Mouse (Mus musculus): ENCODE results near the gene Trim9. TPM values are rescaled to one million over a fixed set of nuclear protein-coding genes. Genes with fewer than 3 reads are reported as not detected.

The Trim9 gene
- polyA plus RNA-seq, 1 experiment: not detected

GRCm38 (mm10) chr12:70302022-70302720, 45.2 kb downstream of the Trim9 start:
- no peak overlapping the region for H3K4me3 ChIP-seq (ENCODE audit: insufficient read depth, poor library complexity, severe bottlenecking)

DNA sequence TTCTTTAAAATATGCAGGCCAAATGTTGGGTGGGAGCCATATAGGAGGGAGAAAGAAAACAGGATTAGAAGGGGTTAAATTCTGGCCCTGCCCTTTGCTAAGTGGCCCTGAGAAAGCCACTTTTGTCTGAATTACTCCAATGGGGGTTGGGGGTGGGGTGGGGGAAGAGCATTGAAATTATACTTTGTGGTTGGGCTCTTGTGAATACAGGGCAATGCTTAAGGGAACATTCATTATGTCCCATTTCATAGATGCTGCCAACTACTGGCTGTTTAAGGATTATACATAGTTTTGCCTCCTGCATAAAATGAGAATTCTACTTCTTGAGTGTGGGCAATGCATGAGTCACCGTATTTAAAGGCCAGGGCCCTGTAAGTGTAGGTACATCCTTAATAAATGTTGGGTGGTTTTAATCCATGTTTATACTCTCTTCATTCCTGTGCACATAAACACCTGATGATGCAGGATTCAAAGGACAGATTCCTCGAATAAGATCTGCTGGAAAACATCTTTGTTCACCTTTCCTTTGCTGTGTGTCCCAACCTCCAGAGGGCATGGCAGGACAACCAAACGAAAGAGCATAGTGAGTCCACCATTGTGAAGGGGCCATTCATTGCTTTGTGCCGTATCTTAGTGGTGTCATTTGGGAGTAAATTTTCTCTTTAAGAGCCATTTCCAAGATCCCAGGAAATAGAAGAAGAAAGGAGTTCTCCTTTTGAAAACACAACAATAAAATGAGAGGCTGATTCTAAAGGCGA, 53.3 kb downstream of the Trim9 start:
- H3ac ChIP-seq (ENCODE audit: control insufficient read depth, insufficient read length, low read depth): no peak overlapping the region
- H3K27me3 ChIP-seq (ENCODE audit: control insufficient read depth, insufficient read depth, insufficient read length): peaks cover 17% of the 10 kb centered on the region
- H3K4me3 ChIP-seq (ENCODE audit: insufficient read depth, poor library complexity, severe bottlenecking): no peak overlapping the region
- H3K79me3 ChIP-seq (ENCODE audit: low read depth): no peaks in the 10 kb centered on the region
- H3K36me3 ChIP-seq (ENCODE audit: control insufficient read depth, insufficient read depth): no peaks in the 10 kb centered on the region
- TF ChIP-seq CEBPB (IDR thresholded peaks at IDR 0.05; ENCODE audit: low read depth): no peak
- no peak for TF ChIP-seq CTCF (IDR thresholded peaks at IDR 0.05; ENCODE audit: control insufficient read depth, insufficient read depth, insufficient read length)
- TF ChIP-seq FOSL1 (IDR thresholded peaks at IDR 0.05; ENCODE audit: insufficient read depth, low read length, poor library complexity, severe bottlenecking): no peak
- no peak for TF ChIP-seq USF1 (IDR thresholded peaks at IDR 0.05; ENCODE audit: low read depth)
- TF ChIP-seq MYOG (IDR thresholded peaks at IDR 0.05; ENCODE audit: control insufficient read depth, extremely low read depth, insufficient read length): no peak
- no peak for TF ChIP-seq MYOD1 (IDR thresholded peaks at IDR 0.05; ENCODE audit: control insufficient read depth, insufficient read length, low read depth)
- no peak for TF ChIP-seq MAX (IDR thresholded peaks at IDR 0.05)
- H3K79me2 ChIP-seq (ENCODE audit: control insufficient read depth, insufficient read depth): no peaks in the 10 kb centered on the region

More at GRCm38 (mm10) chr12:70302022-70302720, 45.2 kb downstream of the Trim9 start:
- Histone ChIP-seq H3K79me2 (ENCODE audit: control insufficient read depth, insufficient read depth) (no peaks in the 10 kb centered on the region), H3K27me3 (ENCODE audit: control insufficient read depth, insufficient read depth, insufficient read length) (peaks cover 20% of the 10 kb centered on the region), H3K79me3 (ENCODE audit: low read depth) (no peaks in the 10 kb centered on the region), H3K36me3 (ENCODE audit: control insufficient read depth, insufficient read depth) (no peaks in the 10 kb centered on the region), H3ac (ENCODE audit: control insufficient read depth, insufficient read length, low read depth) (no peak overlapping the region)
- TF ChIP-seq MYOG (IDR thresholded peaks at IDR 0.05; ENCODE audit: control insufficient read depth, extremely low read depth, insufficient read length): no peak
- no peak for TF ChIP-seq FOSL1 (IDR thresholded peaks at IDR 0.05; ENCODE audit: insufficient read depth, low read length, poor library complexity, severe bottlenecking)
- no peak for TF ChIP-seq MYOD1 (IDR thresholded peaks at IDR 0.05; ENCODE audit: control insufficient read depth, insufficient read length, low read depth)
- TF ChIP-seq USF1 (IDR thresholded peaks at IDR 0.05; ENCODE audit: low read depth): no peak

DNA sequence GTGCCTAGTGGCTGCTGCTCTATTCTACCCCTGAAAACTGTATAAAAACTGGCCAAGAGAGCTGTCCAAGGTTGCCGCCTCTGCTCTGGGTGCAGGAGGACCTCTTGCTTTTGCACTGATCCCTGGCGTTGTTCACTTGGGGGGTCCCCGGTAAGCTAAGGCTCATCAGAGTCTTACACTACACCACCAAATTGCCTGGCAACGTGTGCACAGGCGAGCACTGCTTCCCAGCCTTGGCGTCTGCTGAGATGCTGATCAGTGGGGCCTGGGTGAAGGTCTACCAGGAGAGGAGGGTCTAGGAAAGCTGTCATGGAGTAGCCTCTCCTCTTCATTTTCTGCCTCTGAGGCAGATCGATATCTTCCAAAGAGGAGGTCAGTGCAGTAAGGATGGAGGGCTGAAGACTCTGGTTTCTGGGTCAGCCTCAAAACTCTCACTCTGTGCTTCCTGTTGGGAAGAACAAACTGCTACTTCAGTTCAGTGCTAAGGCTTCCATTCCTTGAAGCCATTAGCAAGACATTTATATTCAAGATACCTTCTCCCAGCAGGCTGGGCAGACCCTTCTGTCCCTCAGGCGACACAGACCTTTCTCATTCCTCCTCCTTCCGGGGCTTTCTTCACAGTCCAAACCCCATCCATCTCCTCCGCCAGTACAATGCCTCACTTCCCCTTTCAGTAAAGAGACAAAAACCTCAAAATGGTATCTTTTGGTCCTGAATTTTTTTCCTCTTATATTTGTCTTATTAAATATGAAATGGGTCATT, 54.1 kb downstream of the Trim9 start:
- Histone ChIP-seq H3ac (ENCODE audit: control insufficient read depth, insufficient read length, low read depth) (no peak overlapping the region), H3K36me3 (ENCODE audit: control insufficient read depth, insufficient read depth) (no peaks in the 10 kb centered on the region), H3K4me3 (ENCODE audit: insufficient read depth, poor library complexity, severe bottlenecking) (no peak overlapping the region), H3K79me3 (ENCODE audit: low read depth) (no peaks in the 10 kb centered on the region), H3K79me2 (ENCODE audit: control insufficient read depth, insufficient read depth) (no peaks in the 10 kb centered on the region), H3K27me3 (ENCODE audit: control insufficient read depth, insufficient read depth, insufficient read length) (peaks cover 21% of the 10 kb centered on the region)
- no peak for TF ChIP-seq FOSL1 (IDR thresholded peaks at IDR 0.05; ENCODE audit: insufficient read depth, low read length, poor library complexity, severe bottlenecking)
- no peak for TF ChIP-seq USF1 (IDR thresholded peaks at IDR 0.05; ENCODE audit: low read depth)
- no peak for TF ChIP-seq CTCF (IDR thresholded peaks at IDR 0.05; ENCODE audit: control insufficient read depth, insufficient read depth, insufficient read length)
- no peak for TF ChIP-seq MYOG (IDR thresholded peaks at IDR 0.05; ENCODE audit: control insufficient read depth, extremely low read depth, insufficient read length)
- no peak for TF ChIP-seq MYOD1 (IDR thresholded peaks at IDR 0.05; ENCODE audit: control insufficient read depth, insufficient read length, low read depth)
- TF ChIP-seq MAX (IDR thresholded peaks at IDR 0.05): no peak
- TF ChIP-seq CEBPB (IDR thresholded peaks at IDR 0.05; ENCODE audit: low read depth): no peak

DNA sequence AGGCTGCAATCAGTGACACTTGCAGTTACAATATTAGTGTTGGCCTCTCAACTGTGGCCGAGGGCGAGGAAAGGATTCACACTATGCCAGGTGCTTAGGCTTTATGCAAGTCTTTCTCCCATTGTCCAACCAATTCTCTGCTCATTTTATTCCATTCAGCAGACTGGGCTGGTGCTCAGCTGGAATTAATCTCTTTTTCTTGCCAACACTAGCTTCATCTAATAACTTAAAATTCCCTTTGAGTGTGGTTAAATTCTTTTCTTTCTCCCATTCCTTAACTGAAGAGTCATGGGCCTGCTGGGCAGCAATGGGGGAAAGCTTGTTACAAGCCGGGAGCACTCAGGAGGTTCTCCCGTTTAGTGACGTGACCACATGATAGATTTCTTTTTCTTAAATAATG, 61.9 kb downstream of the Trim9 start:
- Histone ChIP-seq H3K27me3 (ENCODE audit: control insufficient read depth, insufficient read depth, insufficient read length) (peaks cover 17% of the 10 kb centered on the region), H3K4me3 (ENCODE audit: insufficient read depth, poor library complexity, severe bottlenecking) (no peak overlapping the region), H3ac (ENCODE audit: control insufficient read depth, insufficient read length, low read depth) (no peak overlapping the region), H3K79me2 (ENCODE audit: control insufficient read depth, insufficient read depth) (no peaks in the 10 kb centered on the region), H3K79me3 (ENCODE audit: low read depth) (no peaks in the 10 kb centered on the region), H3K36me3 (ENCODE audit: control insufficient read depth, insufficient read depth) (no peaks in the 10 kb centered on the region)
- TF ChIP-seq USF1 (IDR thresholded peaks at IDR 0.05; ENCODE audit: low read depth) (no peak), MYOD1 (IDR thresholded peaks at IDR 0.05; ENCODE audit: control insufficient read depth, insufficient read length, low read depth) (no peak), MYOG (IDR thresholded peaks at IDR 0.05; ENCODE audit: control insufficient read depth, extremely low read depth, insufficient read length) (no peak), MAX (IDR thresholded peaks at IDR 0.05) (no peak), CEBPB (IDR thresholded peaks at IDR 0.05; ENCODE audit: low read depth) (no peak), FOSL1 (IDR thresholded peaks at IDR 0.05; ENCODE audit: insufficient read depth, low read length, poor library complexity, severe bottlenecking) (no peak), CTCF (IDR thresholded peaks at IDR 0.05; ENCODE audit: control insufficient read depth, insufficient read depth, insufficient read length) (no peak)

- Histone ChIP-seq H3ac (ENCODE audit: control insufficient read depth, insufficient read length, low read depth) (no peak overlapping the region), H3K4me3 (ENCODE audit: insufficient read depth, poor library complexity, severe bottlenecking) (no peak overlapping the region)
- TF ChIP-seq CTCF (IDR thresholded peaks at IDR 0.05; ENCODE audit: control insufficient read depth, insufficient read depth, insufficient read length) (no peak), CEBPB (IDR thresholded peaks at IDR 0.05; ENCODE audit: low read depth) (no peak), FOSL1 (IDR thresholded peaks at IDR 0.05; ENCODE audit: insufficient read depth, low read length, poor library complexity, severe bottlenecking) (no peak), MYOD1 (IDR thresholded peaks at IDR 0.05; ENCODE audit: control insufficient read depth, insufficient read length, low read depth) (no peak), MYOG (IDR thresholded peaks at IDR 0.05; ENCODE audit: control insufficient read depth, extremely low read depth, insufficient read length) (no peak), USF1 (IDR thresholded peaks at IDR 0.05; ENCODE audit: low read depth) (no peak)
These were observed 62.4 kb downstream of the Trim9 start for GRCm38 (mm10) chr12:70284979-70285378.

More at GRCm38 (mm10) chr12:70284979-70285378, 62.4 kb downstream of the Trim9 start:
- no peaks in the 10 kb centered on the region for H3K79me2 ChIP-seq (ENCODE audit: control insufficient read depth, insufficient read depth)
- no peaks in the 10 kb centered on the region for H3K36me3 ChIP-seq (ENCODE audit: control insufficient read depth, insufficient read depth)
- H3K27me3 ChIP-seq (ENCODE audit: control insufficient read depth, insufficient read depth, insufficient read length): peaks cover 19% of the 10 kb centered on the region
- no peaks in the 10 kb centered on the region for H3K79me3 ChIP-seq (ENCODE audit: low read depth)
